ENCODE assay signal across 22 mouse cellular contexts in genomic region chr6:124561156-124561555, GRCm38 (mm10). TPM values are rescaled to one million over a fixed set of nuclear protein-coding genes. Genes with fewer than 3 reads are reported as not detected.
"Had no signal": no experiment of that assay in that cellular context is flagged by ENCODE, and none has a peak within 500 bp of the region (broad histone marks: within the 10 kb centered on the region; RNA-seq: fewer than 3 reads in every experiment).

No protein-coding gene starts in this region.

RNA-seq across cellular contexts. Expression of gene C1rb, which starts 8.9 kb away (rescaled TPM):
- polyA plus RNA-seq: heart, embryonic 11.5 days; heart, embryonic 12.5 days; heart, embryonic 13.5 days; heart, embryonic 14.5 days; heart, embryonic 15.5 days; heart, embryonic 16.5 days; heart, postnatal 0 days; hindbrain, embryonic 10.5 days; hindbrain, embryonic 11.5 days; hindbrain, embryonic 12.5 days; hindbrain, embryonic 13.5 days; hindbrain, embryonic 14.5 days; hindbrain, embryonic 15.5 days; hindbrain, postnatal 0 days; inflammation-experienced regulatory T-cells, adult 6 months; intestine, embryonic 14.5 days; intestine, embryonic 15.5 days; intestine, embryonic 16.5 days; intestine, postnatal 0 days; kidney, adult 2 months; kidney, embryonic 15.5 days; kidney, embryonic 16.5 days had no signal

RNA-seq across cellular contexts. Expression of gene C1s1, which starts 19.0 kb away (rescaled TPM):
- polyA plus RNA-seq: inflammation-experienced regulatory T-cells, adult 6 months had no signal
